Mouse (Mus musculus) right cerebral cortex, postnatal 10 days (tissue): ENCODE measurements around the gene Osbpl10.
"Not testable (repeated sequence)": the region's sequence is repeated elsewhere in the genome, so short reads cannot be mapped to it uniquely, and the experiment has no call there.

Experiments used
- DNase-seq, 2 experiments: peaks; one replicate each; pipeline ENCODE4 v3.0.0; 2021; ENCODE audit warnings: low spot score in 2 of 2

Gene Osbpl10

GRCm38 (mm10) chr9:114978281-114979111, at the start of gene Osbpl10:
Gene Osbpl10 (plus strand): TSS chr9:114978569.
- peak; percentile 87 to 89 for DNase-seq

- DNase-seq = peak; percentile 80 to 86
These were observed 47.8 kb upstream of the Osbpl10 start for GRCm38 (mm10) chr9:114930464-114931090.

GRCm38 (mm10) chr9:114932607-114933006, 45.8 kb upstream of the Osbpl10 start:
- DNase-seq = no peak

- DNase-seq = no peak
These were observed 45.2 kb upstream of the Osbpl10 start for GRCm38 (mm10) chr9:114933037-114933722.

- peak; percentile 97 for DNase-seq
These were observed 44.6 kb upstream of the Osbpl10 start, which contains the start of gene Gpd1l for GRCm38 (mm10) chr9:114933723-114934171. Gene Gpd1l (minus strand): TSS chr9:114933987.

- no peak for DNase-seq
These were observed 44.1 kb upstream of the Osbpl10 start for GRCm38 (mm10) chr9:114934231-114934630.

- no peak for DNase-seq
These were observed 43.0 kb upstream of the Osbpl10 start for GRCm38 (mm10) chr9:114935321-114935720.

- DNase-seq = no peak
These were observed 41.7 kb upstream of the Osbpl10 start for GRCm38 (mm10) chr9:114936687-114937086.

GRCm38 (mm10) chr9:114944642-114945041, 33.7 kb upstream of the Osbpl10 start:
- DNase-seq = no peak

GRCm38 (mm10) chr9:114945576-114945975, 32.8 kb upstream of the Osbpl10 start:
- DNase-seq = no peak

GRCm38 (mm10) chr9:114948395-114948794, 30.0 kb upstream of the Osbpl10 start:
- no peak for DNase-seq

- no peak for DNase-seq
These were observed 25.5 kb upstream of the Osbpl10 start for GRCm38 (mm10) chr9:114952866-114953265.

- DNase-seq = no peak
These were observed 23.0 kb upstream of the Osbpl10 start for GRCm38 (mm10) chr9:114955340-114955739.

- DNase-seq = no peak
These were observed 21.4 kb upstream of the Osbpl10 start for GRCm38 (mm10) chr9:114956945-114957344.

GRCm38 (mm10) chr9:114960043-114960789, 18.2 kb upstream of the Osbpl10 start:
- no peak for DNase-seq

GRCm38 (mm10) chr9:114960844-114961243, 17.5 kb upstream of the Osbpl10 start:
- no peak for DNase-seq

GRCm38 (mm10) chr9:114964093-114964492, 14.3 kb upstream of the Osbpl10 start:
- DNase-seq = no peak

- DNase-seq = not testable (repeated sequence)
These were observed 12.1 kb upstream of the Osbpl10 start for GRCm38 (mm10) chr9:114966286-114966685.

GRCm38 (mm10) chr9:114977461-114978280, 698 bp upstream of the Osbpl10 start:
- DNase-seq = peak; percentile 69 to 88

- peak; percentile 57 to 70 for DNase-seq
These were observed 1.6 kb downstream of the Osbpl10 start for GRCm38 (mm10) chr9:114979969-114980368.
